Mouse (Mus musculus) mesoderm, embryonic 11.5 days (tissue): Measurements from ENCODE around the gene Hs2st1.

Source experiments
- DNase-seq: peaks from one replicate; pipeline ENCODE4 v3.0.0-alpha.2; 2012; ENCODE audit warnings: low read depth, low spot score

Gene Hs2st1

GRCm38 (mm10) chr3:144507885-144508284, 62.1 kb downstream of the Hs2st1 start:
- DNase-seq, result no peak

- peak; percentile 80 for DNase-seq
These were observed 63.8 kb downstream of the Hs2st1 start for GRCm38 (mm10) chr3:144506213-144506612.

GRCm38 (mm10) chr3:144501930-144502329, 68.1 kb downstream of the Hs2st1 start:
- no peak for DNase-seq

- DNase-seq, result no peak
These were observed 73.2 kb downstream of the Hs2st1 start for GRCm38 (mm10) chr3:144496762-144497161.

GRCm38 (mm10) chr3:144494838-144495237, 75.1 kb downstream of the Hs2st1 start:
- DNase-seq, result no peak

- DNase-seq, result no peak
These were observed 81.2 kb downstream of the Hs2st1 start for GRCm38 (mm10) chr3:144488787-144489186.

- DNase-seq, result no peak
These were observed 89.4 kb downstream of the Hs2st1 start for GRCm38 (mm10) chr3:144480595-144480994.

GRCm38 (mm10) chr3:144478427-144478794, 91.6 kb downstream of the Hs2st1 start:
- no peak for DNase-seq

GRCm38 (mm10) chr3:144477707-144478426, 92.1 kb downstream of the Hs2st1 start:
- no peak for DNase-seq

GRCm38 (mm10) chr3:144475891-144476290, 94.1 kb downstream of the Hs2st1 start:
- no peak for DNase-seq

GRCm38 (mm10) chr3:144474726-144475125, 95.3 kb downstream of the Hs2st1 start:
- DNase-seq, result no peak

- DNase-seq, result no peak
These were observed 98.0 kb downstream of the Hs2st1 start for GRCm38 (mm10) chr3:144471954-144472353.

GRCm38 (mm10) chr3:144470901-144471300, 99.1 kb downstream of the Hs2st1 start:
- DNase-seq, result no peak

- DNase-seq, result peak; percentile 21
These were observed 102.5 kb downstream of the Hs2st1 start for GRCm38 (mm10) chr3:144467521-144467920.

- no peak for DNase-seq
These were observed 103.8 kb downstream of the Hs2st1 start for GRCm38 (mm10) chr3:144466108-144466678.

- DNase-seq, result no peak
These were observed 107.3 kb downstream of the Hs2st1 start for GRCm38 (mm10) chr3:144462679-144463078.

GRCm38 (mm10) chr3:144460183-144460788, 109.7 kb downstream of the Hs2st1 start:
- no peak for DNase-seq

- no peak for DNase-seq
These were observed 110.7 kb downstream of the Hs2st1 start for GRCm38 (mm10) chr3:144459285-144459697.

- peak; percentile 78 for DNase-seq
These were observed 116.1 kb downstream of the Hs2st1 start for GRCm38 (mm10) chr3:144453701-144454430.

GRCm38 (mm10) chr3:144448977-144449376, 121.0 kb downstream of the Hs2st1 start:
- no peak for DNase-seq

GRCm38 (mm10) chr3:144447917-144448316, 122.1 kb downstream of the Hs2st1 start:
- no peak for DNase-seq

- no peak for DNase-seq
These were observed 123.8 kb downstream of the Hs2st1 start for GRCm38 (mm10) chr3:144446081-144446634.
